Mouse (Mus musculus): ENCODE data around the gene Cyp39a1. TPM values are rescaled to one million over a fixed set of nuclear protein-coding genes. Genes with fewer than 3 reads are reported as not detected.

Cyp39a1 gene
- total RNA-seq, 1 experiment: 1.6 TPM

DNA sequence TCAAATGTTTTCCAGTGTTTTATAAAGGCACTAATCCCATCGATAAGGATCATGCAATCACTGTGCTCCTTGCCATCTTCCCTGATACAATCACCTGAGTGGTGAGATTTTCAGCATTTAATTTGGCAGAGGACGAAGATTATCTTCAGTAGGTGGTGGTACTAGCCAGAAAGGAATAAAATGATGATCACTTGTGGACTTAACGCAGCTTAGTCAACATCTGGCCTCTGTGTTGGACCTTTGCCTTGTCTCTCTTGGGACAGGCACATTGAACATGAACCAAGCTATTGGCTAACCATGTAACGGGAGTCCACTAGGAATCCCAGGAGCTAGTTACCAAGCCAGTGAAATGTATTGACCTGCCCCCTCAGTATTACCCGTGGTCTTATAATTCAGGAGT is 17.4 kb downstream of the Cyp39a1 start:
- no peaks in the 10 kb centered on the region for H3K9me3 ChIP-seq (ENCODE audit: control insufficient read depth, insufficient read depth, low read depth, low read length)
- in situ Hi-C loops (cut with MboI; ENCODE audit: low sequenced_read_pairs in 2 of 2, unreplicated experiment in 2 of 2): no loop called here
- no peak for TF ChIP-seq MAFK (IDR thresholded peaks at IDR 0.05; ENCODE audit: insufficient read depth, low read depth, low read length)
- TF ChIP-seq HCFC1 (IDR thresholded peaks at IDR 0.05; ENCODE audit: borderline replicate concordance, insufficient read depth, low read length): no peak
- no peak for TF ChIP-seq ZC3H11A (IDR thresholded peaks at IDR 0.05; ENCODE audit: borderline replicate concordance, low read depth, low read length)
- TF ChIP-seq ZNF384 (IDR thresholded peaks at IDR 0.05; ENCODE audit: low read depth, low read length): no peak
- TF ChIP-seq CHD2 (IDR thresholded peaks at IDR 0.05; ENCODE audit: low read depth, low read length): no peak
- no peak overlapping the region for H3K9ac ChIP-seq (ENCODE audit: insufficient read depth, low read depth, low read length, poor library complexity, severe bottlenecking)
- H3K4me1 ChIP-seq (ENCODE audit: control insufficient read depth in 2 of 2, insufficient read depth in 2 of 2, low read length in 2 of 2, poor library complexity in 1 of 2): no peaks in the 10 kb centered on the region
- DNase-seq (ENCODE audit: low read depth, low spot score): no peak
- no peak overlapping the region for H3K27ac ChIP-seq (ENCODE audit: insufficient read depth, low read depth, low read length, poor library complexity, severe bottlenecking)
- no peak overlapping the region for H3K4me3 ChIP-seq (ENCODE audit: insufficient read depth in 1 of 2, low read depth in 1 of 2, low read length in 2 of 2, poor library complexity in 1 of 2, severe bottlenecking in 1 of 2)
- H3K36me3 ChIP-seq (ENCODE audit: control insufficient read depth, insufficient read depth, low read length, poor library complexity, severe bottlenecking): no peaks in the 10 kb centered on the region

DNA sequence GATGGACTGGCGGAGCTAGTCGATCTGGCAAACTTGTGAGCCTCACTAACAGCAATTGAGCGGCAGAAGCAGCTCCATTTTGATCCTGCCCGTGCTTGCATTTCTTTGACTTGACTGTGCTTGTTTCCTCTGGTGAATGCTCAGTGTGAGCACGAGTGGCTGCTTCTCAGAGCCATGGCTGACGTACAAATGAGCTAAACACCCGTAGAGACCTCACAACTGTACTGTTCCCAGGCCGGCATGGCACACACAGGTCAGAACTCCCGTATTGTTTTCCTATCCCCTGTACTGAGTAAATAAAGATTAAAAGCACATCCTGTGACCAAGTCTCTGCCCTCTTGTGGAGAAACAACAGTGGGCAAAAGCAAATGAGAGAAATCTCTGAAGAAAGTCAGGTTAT is 22.4 kb downstream of the Cyp39a1 start:
- Histone ChIP-seq H3K9me3 (ENCODE audit: control insufficient read depth, insufficient read depth, low read depth, low read length) (no peaks in the 10 kb centered on the region), H3K36me3 (ENCODE audit: control insufficient read depth, insufficient read depth, low read length, poor library complexity, severe bottlenecking) (no peaks in the 10 kb centered on the region), H3K4me1 (ENCODE audit: control insufficient read depth in 2 of 2, insufficient read depth in 2 of 2, low read length in 2 of 2, poor library complexity in 1 of 2) (no peaks in the 10 kb centered on the region), H3K27ac (ENCODE audit: insufficient read depth, low read depth, low read length, poor library complexity, severe bottlenecking) (no peak overlapping the region), H3K4me3 (ENCODE audit: insufficient read depth in 1 of 2, low read depth in 1 of 2, low read length in 2 of 2, poor library complexity in 1 of 2, severe bottlenecking in 1 of 2) (no peak overlapping the region), H3K9ac (ENCODE audit: insufficient read depth, low read depth, low read length, poor library complexity, severe bottlenecking) (no peak overlapping the region)
- in situ Hi-C loops (cut with MboI; ENCODE audit: low sequenced_read_pairs in 2 of 2, unreplicated experiment in 2 of 2): no loop called here
- no peak for TF ChIP-seq MAFK (IDR thresholded peaks at IDR 0.05; ENCODE audit: insufficient read depth, low read depth, low read length)
- no peak for TF ChIP-seq CHD2 (IDR thresholded peaks at IDR 0.05; ENCODE audit: low read depth, low read length)
- no peak for TF ChIP-seq ZC3H11A (IDR thresholded peaks at IDR 0.05; ENCODE audit: borderline replicate concordance, low read depth, low read length)
- TF ChIP-seq ZNF384 (IDR thresholded peaks at IDR 0.05; ENCODE audit: low read depth, low read length): no peak
- no peak for TF ChIP-seq HCFC1 (IDR thresholded peaks at IDR 0.05; ENCODE audit: borderline replicate concordance, insufficient read depth, low read length)
- DNase-seq (ENCODE audit: low read depth, low spot score): no peak

DNA sequence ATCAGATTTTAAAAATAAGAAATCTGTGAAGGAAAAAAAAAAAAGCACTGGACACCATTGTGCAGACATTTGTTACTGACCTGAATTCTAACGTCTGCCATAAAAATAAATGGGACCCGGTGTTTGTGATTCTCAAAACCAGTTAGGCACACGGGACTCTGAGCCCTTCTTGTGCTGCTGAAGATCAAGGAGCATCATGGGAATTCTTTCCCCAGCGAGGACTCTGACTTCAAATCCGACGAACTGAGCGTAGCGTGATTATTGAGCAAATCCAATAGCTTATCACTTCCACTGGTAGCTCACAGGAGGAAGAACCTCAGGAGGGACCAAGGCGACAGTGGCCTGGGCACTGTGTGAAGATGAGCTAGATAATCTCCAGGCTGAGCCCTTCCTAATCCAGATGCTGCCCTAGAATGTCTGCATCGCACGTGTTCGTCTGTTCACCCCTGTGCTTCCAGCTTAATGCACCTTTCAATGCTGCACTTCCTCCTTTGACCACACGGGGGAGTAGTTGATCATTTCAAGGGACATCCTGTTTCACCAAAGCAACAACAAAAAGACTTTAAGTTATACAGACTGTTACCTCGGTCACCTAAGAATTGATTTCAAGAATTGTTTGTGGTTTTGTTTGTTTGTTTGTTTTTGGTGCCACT is 31.9 kb downstream of the Cyp39a1 start:
- in situ Hi-C loops (cut with MboI; ENCODE audit: low sequenced_read_pairs in 2 of 2, unreplicated experiment in 2 of 2): no loop called here
- Histone ChIP-seq H3K4me3 (ENCODE audit: insufficient read depth in 1 of 2, low read depth in 1 of 2, low read length in 2 of 2, poor library complexity in 1 of 2, severe bottlenecking in 1 of 2) (no peak overlapping the region), H3K4me1 (ENCODE audit: control insufficient read depth in 2 of 2, insufficient read depth in 2 of 2, low read length in 2 of 2, poor library complexity in 1 of 2) (no peaks in the 10 kb centered on the region), H3K27ac (ENCODE audit: insufficient read depth, low read depth, low read length, poor library complexity, severe bottlenecking) (no peak overlapping the region), H3K9ac (ENCODE audit: insufficient read depth, low read depth, low read length, poor library complexity, severe bottlenecking) (peak overlapping the region; percentile 12; the same call in 1 of the 2 replicates), H3K9me3 (ENCODE audit: control insufficient read depth, insufficient read depth, low read depth, low read length) (no peaks in the 10 kb centered on the region), H3K36me3 (ENCODE audit: control insufficient read depth, insufficient read depth, low read length, poor library complexity, severe bottlenecking) (no peaks in the 10 kb centered on the region)
- no peak for TF ChIP-seq HCFC1 (IDR thresholded peaks at IDR 0.05; ENCODE audit: borderline replicate concordance, insufficient read depth, low read length)
- TF ChIP-seq MAFK (IDR thresholded peaks at IDR 0.05; ENCODE audit: insufficient read depth, low read depth, low read length): no peak
- peak; percentile 76 for TF ChIP-seq ZC3H11A (IDR thresholded peaks at IDR 0.05; ENCODE audit: borderline replicate concordance, low read depth, low read length)
- no peak for TF ChIP-seq CHD2 (IDR thresholded peaks at IDR 0.05; ENCODE audit: low read depth, low read length)
- peak; percentile 79 for DNase-seq (ENCODE audit: low read depth, low spot score)

DNA sequence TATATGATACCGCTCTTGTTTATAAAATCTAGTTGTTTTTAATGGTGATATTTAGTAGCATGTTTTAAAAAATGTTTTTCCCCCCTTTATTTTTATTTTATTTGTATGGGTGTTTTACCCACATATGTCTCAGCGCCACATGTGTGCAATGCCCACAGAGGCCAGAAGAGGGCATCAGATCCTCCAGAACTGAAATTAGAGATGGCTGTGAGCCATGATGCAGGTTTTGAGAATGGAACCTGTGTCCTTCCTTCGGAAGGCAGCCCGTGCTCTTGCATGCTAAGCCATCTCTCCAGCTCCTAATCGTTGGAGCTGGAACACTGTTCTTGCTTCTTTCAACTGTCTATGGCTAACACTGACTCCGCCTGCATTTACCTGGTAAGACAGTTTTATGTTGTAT is 33.8 kb downstream of the Cyp39a1 start:
- Histone ChIP-seq H3K27ac (ENCODE audit: insufficient read depth, low read depth, low read length, poor library complexity, severe bottlenecking) (no peak overlapping the region), H3K4me3 (ENCODE audit: insufficient read depth in 1 of 2, low read depth in 1 of 2, low read length in 2 of 2, poor library complexity in 1 of 2, severe bottlenecking in 1 of 2) (peak overlapping the region in 1 of 2 experiments; percentile 38; a peak in 1 of 4 replicates), H3K9me3 (ENCODE audit: control insufficient read depth, insufficient read depth, low read depth, low read length) (no peaks in the 10 kb centered on the region), H3K36me3 (ENCODE audit: control insufficient read depth, insufficient read depth, low read length, poor library complexity, severe bottlenecking) (no peaks in the 10 kb centered on the region), H3K9ac (ENCODE audit: insufficient read depth, low read depth, low read length, poor library complexity, severe bottlenecking) (no peak overlapping the region), H3K4me1 (ENCODE audit: control insufficient read depth in 2 of 2, insufficient read depth in 2 of 2, low read length in 2 of 2, poor library complexity in 1 of 2) (no peaks in the 10 kb centered on the region)
- in situ Hi-C loops (cut with MboI; ENCODE audit: low sequenced_read_pairs in 2 of 2, unreplicated experiment in 2 of 2): loop anchor here in 1 of 2 experiments (10.0 kb wide), 1 partner anchor 164 kb away; no protein-coding TSS in a partner anchor
- TF ChIP-seq ZC3H11A (IDR thresholded peaks at IDR 0.05; ENCODE audit: borderline replicate concordance, low read depth, low read length) (peak; percentile 24; the same call in 1 of the 2 replicates), MAFK (IDR thresholded peaks at IDR 0.05; ENCODE audit: insufficient read depth, low read depth, low read length) (no peak)
- DNase-seq (ENCODE audit: low read depth, low spot score): no peak
